Mouse (Mus musculus) E14TG2a.4 (cell line): Measurements from ENCODE around the gene Hipk4.
A peak's percentile ranks its signal among the peaks of the same experiment; 100 is the strongest.

Experiments used
- H3K27me3 ChIP-seq: 2 replicates; pipeline ENCODE4 v1.6.1; 2014; ENCODE audit warnings: low read length, control low read depth; ENCODE audit not compliant: insufficient read depth
- H3K36me3 ChIP-seq: 2 replicates; pipeline ENCODE4 v1.6.1; 2014; ENCODE audit warnings: low read length, control low read depth; ENCODE audit not compliant: insufficient read depth
- H3K4me1 ChIP-seq: replicated peaks from 2 replicates; pipeline ENCODE4 v1.6.1; 2014; ENCODE audit warnings: low read depth, low read length, control low read depth
- H3K4me3 ChIP-seq: replicated peaks from 2 replicates; pipeline ENCODE4 v1.5.1; 2014; ENCODE audit warnings: mild to moderate bottlenecking, low read length
- H3K9me3 ChIP-seq: 2 replicates; pipeline ENCODE4 v1.6.1; 2014; ENCODE audit warnings: low read length, control low read depth
- CTCF ChIP-seq: conservative IDR thresholded peaks from 2 replicates; pipeline ENCODE4 v1.5.1; 2014; ENCODE audit warnings: low read length
- NANOG ChIP-seq: IDR thresholded peaks from 2 replicates; pipeline ENCODE4 v1.6.1; 2014; ENCODE audit warnings: borderline replicate concordance, low read length, mixed read lengths
- POU5F1 ChIP-seq: IDR thresholded peaks from 2 replicates; pipeline ENCODE4 v1.6.1; 2014; ENCODE audit warnings: low read length, borderline replicate concordance

Gene Hipk4

GRCm38 (mm10) chr7:27526039-27526827 is 3.2 kb downstream of the Hipk4 start:
- H3K27me3 ChIP-seq: no peaks in the 10 kb centered on the region
- H3K4me3 ChIP-seq: no peak overlapping the region
- no peaks in the 10 kb centered on the region for H3K9me3 ChIP-seq
- H3K36me3 ChIP-seq: peaks cover 11% of the 10 kb centered on the region
- no peak for TF ChIP-seq NANOG
- peak; percentile 95 for TF ChIP-seq CTCF
- no peak for TF ChIP-seq POU5F1
- H3K4me1 ChIP-seq: peaks cover 72% of the 10 kb centered on the region

DNA sequence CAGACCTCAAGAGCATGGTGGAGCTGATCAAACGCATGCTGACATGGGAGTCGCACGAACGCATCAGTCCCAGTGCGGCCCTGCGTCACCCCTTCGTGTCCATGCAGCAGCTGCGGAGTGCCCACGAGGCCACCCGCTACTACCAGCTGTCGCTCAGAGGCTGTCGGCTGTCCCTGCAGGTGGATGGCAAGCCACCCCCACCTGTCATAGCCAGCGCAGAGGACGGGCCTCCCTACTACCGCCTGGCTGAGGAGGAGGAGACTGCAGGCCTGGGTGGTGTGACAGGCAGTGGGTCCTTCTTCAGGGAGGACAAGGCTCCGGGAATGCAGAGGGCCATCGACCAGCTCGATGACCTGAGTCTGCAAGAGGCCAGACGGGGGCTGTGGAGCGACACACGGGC is 6.0 kb downstream of the Hipk4 start:
- peaks cover 62% of the 10 kb centered on the region for H3K4me1 ChIP-seq
- no peak for TF ChIP-seq NANOG
- no peak for TF ChIP-seq CTCF
- no peak for TF ChIP-seq POU5F1
- H3K9me3 ChIP-seq: no peaks in the 10 kb centered on the region
- no peaks in the 10 kb centered on the region for H3K27me3 ChIP-seq
- peak overlapping the region; percentile 66 for H3K4me3 ChIP-seq
- peaks cover 36% of the 10 kb centered on the region for H3K36me3 ChIP-seq

- H3K36me3 ChIP-seq: peaks cover 54% of the 10 kb centered on the region
- TF ChIP-seq POU5F1 (no peak), CTCF (no peak)
Observed at GRCm38 (mm10) chr7:27530937-27531336, 7.9 kb downstream of the Hipk4 start.

DNA sequence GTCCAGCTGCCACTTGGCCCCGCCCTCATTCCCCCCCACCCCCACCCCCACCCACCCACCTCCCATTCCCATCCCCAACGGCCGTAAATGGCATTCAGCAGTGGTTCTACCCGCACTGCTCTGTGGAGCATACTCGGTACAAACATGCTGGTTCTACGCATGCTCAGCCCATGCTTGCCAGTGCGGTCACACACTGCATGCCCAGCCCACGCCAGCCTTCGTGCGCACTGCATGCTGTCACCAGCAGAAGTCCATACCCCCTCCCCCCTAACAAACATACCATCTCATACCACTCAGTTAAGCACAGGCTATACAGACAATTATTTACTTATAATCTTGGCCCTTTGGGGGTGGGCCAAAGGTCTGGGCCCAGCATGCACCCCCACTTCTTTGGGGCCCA is 8.6 kb downstream of the Hipk4 start:
- Histone ChIP-seq H3K9me3 (no peaks in the 10 kb centered on the region), H3K36me3 (peaks cover 61% of the 10 kb centered on the region), H3K4me3 (no peak overlapping the region), H3K27me3 (no peaks in the 10 kb centered on the region), H3K4me1 (peaks cover 39% of the 10 kb centered on the region)
- no peak for TF ChIP-seq NANOG
- no peak for TF ChIP-seq POU5F1
- no peak for TF ChIP-seq CTCF

More at GRCm38 (mm10) chr7:27530937-27531336, 7.9 kb downstream of the Hipk4 start:
- no peaks in the 10 kb centered on the region for H3K9me3 ChIP-seq
- H3K27me3 ChIP-seq: no peaks in the 10 kb centered on the region
- H3K4me1 ChIP-seq: peaks cover 45% of the 10 kb centered on the region
- no peak overlapping the region for H3K4me3 ChIP-seq

- TF ChIP-seq NANOG (no peak), POU5F1 (no peak), CTCF (no peak)
- no peaks in the 10 kb centered on the region for H3K9me3 ChIP-seq
- 0 out of 2 replicates have a peak overlapping the region, but pooled peaks have one; percentile 23 for H3K4me3 ChIP-seq
- H3K4me1 ChIP-seq: peaks cover 46% of the 10 kb centered on the region
- H3K27me3 ChIP-seq: no peaks in the 10 kb centered on the region
- peaks cover 70% of the 10 kb centered on the region for H3K36me3 ChIP-seq
Observed at GRCm38 (mm10) chr7:27532480-27533050, 9.5 kb downstream of the Hipk4 start.

DNA sequence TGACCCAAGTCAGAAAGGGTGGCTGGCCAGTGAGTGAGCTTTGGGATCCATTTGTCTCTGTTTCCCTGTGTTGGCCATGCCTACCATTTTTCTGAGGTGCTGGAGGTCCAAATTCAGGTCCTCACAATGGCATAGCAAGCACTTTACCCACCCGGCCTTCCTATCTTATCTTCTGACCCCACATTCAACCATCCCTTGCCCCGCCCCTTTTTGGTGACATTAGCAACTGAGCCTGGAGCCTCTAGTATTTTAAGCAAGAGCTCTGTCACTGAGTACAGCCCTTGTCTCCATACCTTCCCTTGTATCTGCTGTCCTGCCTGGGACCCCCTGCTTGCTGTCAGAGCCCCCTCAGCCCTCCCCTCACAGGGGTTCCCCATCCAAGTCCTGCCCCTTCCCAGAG is 12.3 kb downstream of the Hipk4 start:
- Histone ChIP-seq H3K9me3 (no peaks in the 10 kb centered on the region), H3K27me3 (no peaks in the 10 kb centered on the region), H3K4me3 (no peak overlapping the region), H3K36me3 (peaks cover 94% of the 10 kb centered on the region), H3K4me1 (peaks cover 46% of the 10 kb centered on the region)
- TF ChIP-seq NANOG (no peak), POU5F1 (no peak), CTCF (no peak)

GRCm38 (mm10) chr7:27536618-27537017 is 13.6 kb downstream of the Hipk4 start:
- H3K27me3 ChIP-seq: no peaks in the 10 kb centered on the region
- H3K36me3 ChIP-seq: peaks cover 98% of the 10 kb centered on the region
- no peak for TF ChIP-seq NANOG
- no peak for TF ChIP-seq POU5F1
- TF ChIP-seq CTCF: no peak
- H3K4me1 ChIP-seq: peaks cover 52% of the 10 kb centered on the region
- no peaks in the 10 kb centered on the region for H3K9me3 ChIP-seq
- H3K4me3 ChIP-seq: no peak overlapping the region

DNA sequence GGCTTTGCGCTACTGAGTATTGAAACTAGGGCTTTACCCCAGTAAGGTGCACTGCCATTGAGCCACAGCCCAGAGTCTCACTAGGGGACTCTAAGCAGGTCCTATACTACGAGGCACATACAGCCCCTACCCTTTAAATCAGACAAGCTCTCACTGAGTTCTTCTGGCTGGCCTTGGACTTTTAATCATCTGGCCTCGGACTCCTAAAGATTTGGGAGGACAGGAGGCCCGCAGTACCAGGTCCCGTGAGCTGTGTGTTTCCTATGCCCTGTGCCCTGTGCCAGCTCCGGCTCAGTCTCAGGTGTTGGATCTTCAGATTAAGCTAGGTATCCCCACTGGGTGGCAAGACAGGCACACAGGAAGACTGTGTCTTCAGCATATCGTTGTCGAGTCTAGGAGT is 14.9 kb downstream of the Hipk4 start:
- peaks cover 85% of the 10 kb centered on the region for H3K36me3 ChIP-seq
- H3K9me3 ChIP-seq: no peaks in the 10 kb centered on the region
- H3K27me3 ChIP-seq: no peaks in the 10 kb centered on the region
- H3K4me1 ChIP-seq: peaks cover 53% of the 10 kb centered on the region
- no peak for TF ChIP-seq CTCF
- H3K4me3 ChIP-seq: 0 out of 2 replicates have a peak overlapping the region, but pooled peaks have one; percentile 3
